Mouse (Mus musculus) heart, postnatal 14 days (tissue): Measurements from ENCODE around the gene Cers1. TPM values are rescaled to one million over a fixed set of nuclear protein-coding genes. Genes with fewer than 3 reads are reported as not detected.
A peak's percentile ranks its signal among the peaks of the same experiment; 100 is the strongest.

Experiments
- DNase-seq, 2 experiments: peaks; one replicate each; pipeline ENCODE4 v3.0.0; 2021 to 2022
- intact Hi-C: fragments of 180-260 bp; cut with DNase I; formaldehyde crosslinking; loops from one replicate; pipeline ENCODE4 v1.15.1; 2025
- total RNA-seq, 2 experiments: library from RNA; stranded (reverse); gene quantifications; 2 replicates each; pipeline ENCODE4 v1.2.3; 2021

Gene Cers1
- total RNA-seq, 2 experiments from 2014 or later, result 0.56 to 0.72 TPM

DNA sequence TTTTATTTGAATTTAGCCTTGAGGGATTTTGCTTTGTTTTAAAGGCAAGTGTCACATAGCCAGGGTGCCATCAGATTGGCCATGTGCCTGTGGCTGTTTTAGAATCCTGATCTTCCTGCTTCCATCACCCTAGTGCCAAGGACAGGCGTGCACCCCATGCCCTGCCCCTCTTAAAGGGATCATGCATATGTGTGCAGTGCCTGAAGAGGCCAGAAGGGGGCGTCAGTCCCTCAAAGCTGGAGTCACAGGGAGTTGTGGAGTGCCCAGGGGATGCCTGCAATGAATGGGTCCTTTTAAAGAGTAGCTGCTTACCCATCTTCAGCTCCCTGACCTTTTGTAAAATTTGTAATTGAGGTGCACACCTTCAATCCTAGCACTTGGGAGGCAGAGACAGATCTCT lies 6.3 kb upstream of the Cers1 start:
- intact Hi-C loops, result no loop called here
- peak in 1 of 2 experiments; percentile 40 for DNase-seq

GRCm38 (mm10) chr8:70313399-70313798 lies 2.2 kb upstream of the Cers1 start:
- intact Hi-C loops, result no loop called here
- DNase-seq, result no peak

GRCm38 (mm10) chr8:70316511-70317504 lies 1.2 kb downstream of the Cers1 start:
- peak; percentile 31 to 52 for DNase-seq
- intact Hi-C loops, result no loop called here

DNA sequence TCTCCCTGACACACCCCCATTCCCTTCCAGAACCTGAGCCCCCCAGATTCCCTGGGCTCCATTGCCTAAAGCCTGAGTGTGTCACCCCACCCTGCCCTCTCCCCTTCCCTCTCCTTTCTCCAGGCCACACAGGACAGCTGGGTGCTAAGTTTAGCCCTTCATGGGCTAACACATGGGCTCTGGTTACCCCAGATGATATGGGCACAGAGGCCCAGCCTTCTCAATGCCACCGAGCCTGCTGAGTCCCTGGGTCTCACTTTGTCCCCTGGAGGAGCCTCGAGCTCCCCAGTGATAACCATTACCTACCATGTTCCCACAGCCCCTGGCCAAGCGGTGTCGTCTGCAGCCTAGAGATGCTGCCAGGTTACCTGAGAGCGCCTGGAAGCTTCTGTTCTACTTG lies 2.3 kb downstream of the Cers1 start:
- intact Hi-C loops, result no loop called here
- no peak for DNase-seq

- intact Hi-C loops, result no loop called here
- no peak for DNase-seq
Observed at GRCm38 (mm10) chr8:70323716-70324115, 8.1 kb downstream of the Cers1 start.

DNA sequence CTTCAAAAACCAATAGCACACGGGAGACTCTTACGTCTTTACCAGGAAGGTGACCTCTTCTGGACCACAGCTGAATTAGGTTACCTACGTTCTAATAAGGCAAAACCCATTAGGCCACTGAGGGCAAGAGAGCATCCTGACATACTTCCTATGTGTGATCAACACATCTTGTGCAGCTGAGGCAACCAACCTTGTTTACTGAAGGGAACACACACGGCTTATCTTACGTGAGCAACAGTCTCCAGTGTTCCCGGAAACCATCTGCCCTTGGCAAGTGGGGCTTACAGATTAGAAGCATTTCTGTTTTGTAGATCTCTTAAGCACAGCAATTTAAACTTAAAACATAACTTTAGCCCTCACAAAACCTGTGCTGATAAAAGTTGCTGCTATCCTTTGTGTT lies 11.9 kb downstream of the Cers1 start:
- no peak for DNase-seq
- intact Hi-C loops, result no loop called here

- intact Hi-C loops, result no loop called here
- DNase-seq, result no peak
Observed at GRCm38 (mm10) chr8:70329124-70329834, 13.7 kb downstream of the Cers1 start, which contains the start of gene Gdf1. Gene Gdf1, plus strand, starts transcription at chr8:70329817.

- no peak for DNase-seq
- intact Hi-C loops, result no loop called here
Observed at GRCm38 (mm10) chr8:70329835-70330740, 14.5 kb downstream of the Cers1 start.

- intact Hi-C loops, result no loop called here
- peak in 1 of 2 experiments; percentile 41 for DNase-seq
Observed at GRCm38 (mm10) chr8:70330741-70331364, 15.3 kb downstream of the Cers1 start.

- intact Hi-C loops, result no loop called here
- no peak for DNase-seq
Observed at GRCm38 (mm10) chr8:70331526-70331925, 16.0 kb downstream of the Cers1 start.

DNA sequence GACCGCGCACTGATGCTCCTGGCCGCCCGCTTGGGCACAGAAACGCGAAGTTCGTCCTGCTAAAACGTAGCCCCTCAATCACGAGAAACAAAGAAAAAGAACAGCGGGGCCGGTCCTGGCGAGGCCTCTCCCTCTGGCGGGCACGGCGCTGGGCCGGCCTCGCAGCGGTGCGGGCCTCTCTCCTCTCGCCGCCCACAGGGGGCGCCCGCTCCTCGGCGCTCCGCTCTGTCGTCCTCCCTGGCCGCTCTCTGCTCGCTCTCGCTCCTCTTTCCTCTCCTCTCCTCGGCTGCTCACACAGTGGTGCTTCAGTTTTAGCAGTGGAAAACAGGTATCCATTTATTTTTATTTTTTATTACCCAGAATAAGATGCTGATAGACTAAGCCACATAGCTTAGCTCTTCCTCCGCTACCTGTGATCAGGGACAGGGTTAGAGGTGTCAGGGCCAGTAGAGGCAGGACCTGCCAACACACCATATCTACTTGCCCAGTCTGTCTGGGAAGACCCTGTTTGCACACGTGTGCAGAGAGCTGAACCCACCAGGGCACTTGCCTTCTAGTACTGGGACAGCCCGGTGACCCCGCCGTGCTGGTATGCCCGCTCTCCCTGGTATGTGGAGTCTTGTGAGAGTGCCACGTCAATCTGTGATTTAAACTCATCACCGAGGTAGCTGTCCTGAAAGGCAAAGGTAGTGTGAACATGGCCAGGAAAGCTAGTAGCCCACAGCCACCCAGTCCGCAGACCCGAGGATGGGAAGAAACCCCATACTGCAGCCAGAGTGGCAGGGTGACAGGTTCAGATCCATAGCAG lies 16.7 kb downstream of the Cers1 start:
- intact Hi-C loops, result no loop called here
- DNase-seq, result peak; percentile 78 to 84

DNA sequence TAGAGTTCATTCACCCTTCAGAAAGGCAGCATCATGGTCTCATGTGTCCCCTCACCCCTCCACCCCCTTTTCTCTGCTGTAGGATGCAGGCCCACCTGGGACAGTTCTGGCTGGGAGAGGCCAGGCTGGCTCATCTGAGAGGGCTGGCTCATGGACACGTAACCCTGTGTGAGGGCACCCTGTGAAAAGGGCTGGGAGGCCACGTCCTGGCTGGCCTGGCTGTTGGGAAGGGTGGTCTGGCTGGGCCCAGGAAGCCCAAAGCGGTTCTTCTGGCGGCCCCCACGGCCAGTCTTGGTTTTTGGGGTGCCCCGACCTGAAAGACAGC lies 17.3 kb downstream of the Cers1 start:
- DNase-seq, result no peak
- intact Hi-C loops, result no loop called here

GRCm38 (mm10) chr8:70338931-70339330 lies 23.4 kb downstream of the Cers1 start:
- intact Hi-C loops, result no loop called here
- DNase-seq, result no peak

GRCm38 (mm10) chr8:70340659-70341058 lies 25.1 kb downstream of the Cers1 start:
- DNase-seq, result no peak
- intact Hi-C loops, result loop anchor here (5.0 kb wide), 1 partner anchor 162 kb away; no protein-coding TSS in a partner anchor

DNA sequence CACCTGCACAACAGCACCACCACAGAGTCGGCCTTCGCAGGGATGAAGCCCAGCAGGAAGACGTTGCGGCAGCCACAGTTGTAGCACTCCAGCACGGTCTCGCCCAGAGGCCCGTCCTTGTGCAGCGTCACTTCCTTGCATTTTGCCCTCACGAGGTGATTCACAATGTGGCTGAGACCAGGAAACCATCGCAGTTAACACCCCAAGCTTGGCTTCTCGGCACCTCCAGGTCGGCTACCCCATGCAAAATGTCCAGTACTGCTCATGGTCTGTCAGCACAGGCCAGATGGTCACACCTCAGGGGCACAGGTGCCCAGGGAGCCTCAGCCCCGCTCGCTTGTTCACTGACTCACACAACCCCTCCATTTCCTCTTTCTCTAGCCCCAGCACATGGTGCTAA lies 26.4 kb downstream of the Cers1 start:
- intact Hi-C loops, result loop anchor here (5.0 kb wide), 1 partner anchor 160 kb away; no protein-coding TSS in a partner anchor
- DNase-seq, result no peak

DNA sequence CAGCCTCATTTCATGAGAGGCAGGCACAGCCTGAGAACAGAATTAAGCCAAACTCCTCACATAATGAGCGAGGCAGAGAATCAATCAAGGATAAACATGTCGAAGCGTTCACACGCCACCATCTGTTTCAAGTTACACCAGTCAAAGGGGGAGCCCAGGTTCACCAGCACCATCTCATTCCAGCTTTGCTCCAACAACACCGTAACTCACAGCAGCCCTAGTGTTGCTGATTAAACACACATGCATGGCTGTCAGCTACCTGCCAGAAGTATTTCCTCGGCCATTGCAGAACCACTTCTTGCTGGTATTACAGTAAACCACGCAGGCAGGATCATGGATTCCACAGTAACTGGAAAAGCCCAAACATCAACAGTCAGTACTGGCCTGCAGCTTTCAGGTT lies 27.5 kb downstream of the Cers1 start:
- intact Hi-C loops, result loop anchor here (5.0 kb wide), 1 partner anchor 159 kb away; no protein-coding TSS in a partner anchor
- no peak for DNase-seq

GRCm38 (mm10) chr8:70343696-70344095 lies 28.1 kb downstream of the Cers1 start:
- peak in 1 of 2 experiments; percentile 52 for DNase-seq
- intact Hi-C loops, result loop anchor here (5.0 kb wide), 1 partner anchor 159 kb away; no protein-coding TSS in a partner anchor

GRCm38 (mm10) chr8:70344279-70344678 lies 28.7 kb downstream of the Cers1 start:
- intact Hi-C loops, result loop anchor here (5.0 kb wide), 1 partner anchor 158 kb away; no protein-coding TSS in a partner anchor
- no peak for DNase-seq

DNA sequence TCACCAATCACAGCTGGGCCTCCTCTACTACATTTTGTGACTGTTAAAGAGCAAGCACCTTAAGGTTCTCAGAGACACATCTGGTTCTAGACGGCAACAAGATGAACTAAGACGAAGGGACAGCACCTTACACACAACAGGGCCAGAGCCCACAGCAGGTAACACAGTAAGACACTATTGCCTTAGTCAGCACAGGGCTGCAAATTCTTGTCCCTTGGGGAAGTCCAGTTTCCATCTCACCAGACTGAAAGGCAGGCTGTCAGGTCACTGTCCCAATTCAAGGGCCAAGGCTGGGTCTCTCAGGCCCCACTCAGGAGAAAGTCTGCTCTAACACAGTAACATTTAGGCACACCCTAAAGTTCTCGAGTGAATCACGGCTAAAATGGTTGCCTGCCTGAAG lies 31.9 kb downstream of the Cers1 start:
- intact Hi-C loops, result no loop called here
- no peak for DNase-seq
